Mouse (Mus musculus): Measurements from ENCODE around the gene Tnfrsf14. TPM values are rescaled to one million over a fixed set of nuclear protein-coding genes. Genes with fewer than 3 reads are reported as not detected.

Gene Tnfrsf14
- polyA plus RNA-seq, 1 experiment: 1.9 TPM

- no peak for DNase-seq (ENCODE audit: extremely low spot score in 1 of 2, low spot score in 1 of 2)
Measured at GRCm38 (mm10) chr4:154949589-154949982, 21.2 kb upstream of the Tnfrsf14 start.

DNA sequence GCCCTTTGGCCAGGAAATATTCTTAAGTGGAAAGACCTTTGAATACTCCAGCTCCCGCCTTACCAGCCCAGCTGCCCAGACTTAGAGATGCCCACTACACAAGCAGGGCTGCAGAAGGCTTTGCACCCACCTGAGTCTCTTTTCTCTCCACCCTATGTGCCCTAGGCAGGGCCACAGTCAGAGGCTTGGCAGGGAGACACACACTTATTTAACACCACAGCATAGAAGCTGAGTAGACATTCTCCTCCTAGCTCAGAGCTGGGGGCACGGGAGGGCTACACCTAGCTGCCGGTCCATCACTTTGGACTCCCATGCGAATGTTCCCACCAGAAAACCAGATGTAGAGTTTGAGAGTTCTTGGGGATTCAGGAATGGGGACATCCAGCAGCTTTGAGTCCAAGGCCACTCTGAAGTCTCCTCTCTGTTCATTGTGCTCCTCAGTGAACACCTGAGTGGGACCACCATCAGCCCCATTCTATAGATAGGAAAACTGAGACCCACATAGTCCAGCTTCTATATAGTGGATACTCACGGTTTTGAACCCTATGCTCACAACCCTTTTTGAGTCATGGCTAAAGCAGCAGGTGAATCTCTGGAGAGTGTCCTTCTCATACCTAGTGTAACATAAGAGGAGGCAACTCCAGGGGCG lies 20.7 kb upstream of the Tnfrsf14 start:
- DNase-seq (ENCODE audit: extremely low spot score in 1 of 2, low spot score in 1 of 2): no peak

DNA sequence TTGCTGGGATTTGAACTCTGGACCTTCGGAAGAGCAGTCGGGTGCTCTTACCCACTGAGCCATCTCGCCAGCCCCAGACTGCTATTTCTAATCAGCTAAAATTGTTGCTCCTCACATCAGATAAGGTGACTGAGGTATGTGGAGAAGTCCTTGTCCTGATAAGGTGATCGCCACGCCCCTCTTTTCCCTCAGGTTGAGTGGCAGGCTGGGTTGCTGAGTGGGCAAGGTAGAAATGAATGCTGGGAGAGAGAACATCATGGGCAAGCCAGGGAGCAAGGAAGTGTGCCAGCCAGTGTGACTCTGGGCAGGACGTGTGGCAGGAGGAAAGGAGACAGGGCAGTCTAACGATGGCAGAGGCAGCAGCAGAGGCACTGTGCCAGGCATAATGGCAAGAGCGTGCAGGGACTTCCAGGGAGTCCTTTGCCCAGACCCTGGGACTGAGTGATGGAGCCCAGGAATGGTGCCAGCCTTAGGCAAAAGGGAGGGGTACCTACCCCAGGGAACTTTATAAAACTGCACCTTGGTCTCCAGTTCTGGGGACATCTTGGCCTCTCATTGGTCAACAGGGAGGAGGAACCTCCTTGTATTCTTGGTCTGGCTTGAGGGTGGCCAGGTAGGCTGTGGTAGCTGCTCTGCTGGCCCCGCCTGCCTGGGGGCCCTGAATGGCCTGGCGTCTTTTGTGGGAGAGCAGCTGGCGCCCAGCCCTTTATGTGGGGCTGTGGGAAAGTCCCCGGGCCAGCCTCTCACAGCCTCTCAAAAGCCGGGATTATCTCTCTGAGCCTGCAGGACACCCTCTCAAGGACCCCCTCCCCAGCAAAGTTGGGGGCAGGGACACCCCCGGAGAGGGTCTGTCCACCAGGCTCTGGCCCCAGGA lies 19.9 kb upstream of the Tnfrsf14 start:
- DNase-seq (ENCODE audit: extremely low spot score in 1 of 2, low spot score in 1 of 2): peak in 1 of 2 experiments; percentile 52

GRCm38 (mm10) chr4:154946319-154946718 lies 18.0 kb upstream of the Tnfrsf14 start:
- DNase-seq (ENCODE audit: extremely low spot score in 1 of 2, low spot score in 1 of 2): peak in 1 of 2 experiments; percentile 65

GRCm38 (mm10) chr4:154944121-154944590 lies 15.8 kb upstream of the Tnfrsf14 start:
- DNase-seq (ENCODE audit: extremely low spot score in 1 of 2, low spot score in 1 of 2): peak; percentile 81 to 90

DNA sequence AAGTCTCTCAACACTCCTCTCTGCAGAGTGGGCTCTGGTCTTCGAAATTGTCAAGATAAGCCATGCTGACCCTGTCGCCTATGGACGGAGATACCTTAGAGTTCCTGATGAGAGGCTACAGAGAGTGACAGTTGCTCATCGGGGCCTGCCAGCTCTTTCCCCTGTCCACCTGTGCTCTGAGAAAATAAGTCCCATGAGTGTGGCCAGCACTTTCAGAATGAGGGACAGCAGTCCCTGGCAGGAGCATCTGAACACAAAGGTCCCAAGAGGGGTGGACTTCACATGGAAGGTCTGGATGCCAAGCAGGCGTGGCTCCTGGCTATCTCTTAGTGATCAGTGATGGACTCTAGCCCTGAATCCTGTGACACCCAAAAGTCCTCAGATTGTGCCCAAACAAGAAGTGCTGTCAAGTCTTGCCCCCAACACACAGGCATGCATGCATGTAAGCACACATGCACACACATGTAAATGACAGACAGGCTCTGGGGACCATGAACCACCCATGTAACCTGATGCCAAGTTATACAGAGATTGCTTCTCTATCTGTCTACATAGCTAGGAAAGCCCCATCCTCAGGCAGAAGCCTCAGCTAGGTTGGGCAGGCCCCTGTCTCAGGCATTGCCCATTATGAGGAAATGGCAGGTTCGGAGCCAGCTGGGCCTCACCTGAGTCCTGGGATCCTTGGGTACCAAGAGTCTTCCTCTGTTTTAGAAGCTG lies 15.1 kb upstream of the Tnfrsf14 start:
- no peak for DNase-seq (ENCODE audit: extremely low spot score in 1 of 2, low spot score in 1 of 2)

GRCm38 (mm10) chr4:154942632-154943322 lies 14.4 kb upstream of the Tnfrsf14 start:
- no peak for DNase-seq (ENCODE audit: extremely low spot score in 1 of 2, low spot score in 1 of 2)

DNA sequence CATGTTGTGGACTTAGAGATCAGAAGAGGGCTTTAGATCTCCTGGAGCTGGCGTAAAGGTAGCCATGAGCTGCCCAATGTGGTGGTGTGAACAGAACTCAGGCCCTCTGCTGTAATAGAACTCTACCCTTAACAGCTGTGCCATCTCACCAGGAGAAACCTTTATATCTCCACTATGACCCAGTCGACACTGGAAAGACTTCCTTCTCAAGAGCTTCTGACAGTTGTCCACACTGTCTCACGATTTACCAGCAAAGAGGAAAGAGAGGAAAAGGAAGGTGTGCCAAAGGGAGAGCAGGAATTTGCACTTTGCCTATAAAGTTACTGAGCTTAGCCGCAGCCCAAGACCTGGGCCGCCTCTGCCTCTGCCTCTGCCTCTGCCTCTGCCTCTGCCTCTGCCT lies 13.5 kb upstream of the Tnfrsf14 start:
- no peak for DNase-seq (ENCODE audit: extremely low spot score in 1 of 2, low spot score in 1 of 2)

- no peak for DNase-seq (ENCODE audit: extremely low spot score in 1 of 2, low spot score in 1 of 2)
Measured at GRCm38 (mm10) chr4:154940156-154940555, 11.8 kb upstream of the Tnfrsf14 start.

- no peak for DNase-seq (ENCODE audit: extremely low spot score in 1 of 2, low spot score in 1 of 2)
Measured at GRCm38 (mm10) chr4:154937746-154938145, 9.4 kb upstream of the Tnfrsf14 start.

DNA sequence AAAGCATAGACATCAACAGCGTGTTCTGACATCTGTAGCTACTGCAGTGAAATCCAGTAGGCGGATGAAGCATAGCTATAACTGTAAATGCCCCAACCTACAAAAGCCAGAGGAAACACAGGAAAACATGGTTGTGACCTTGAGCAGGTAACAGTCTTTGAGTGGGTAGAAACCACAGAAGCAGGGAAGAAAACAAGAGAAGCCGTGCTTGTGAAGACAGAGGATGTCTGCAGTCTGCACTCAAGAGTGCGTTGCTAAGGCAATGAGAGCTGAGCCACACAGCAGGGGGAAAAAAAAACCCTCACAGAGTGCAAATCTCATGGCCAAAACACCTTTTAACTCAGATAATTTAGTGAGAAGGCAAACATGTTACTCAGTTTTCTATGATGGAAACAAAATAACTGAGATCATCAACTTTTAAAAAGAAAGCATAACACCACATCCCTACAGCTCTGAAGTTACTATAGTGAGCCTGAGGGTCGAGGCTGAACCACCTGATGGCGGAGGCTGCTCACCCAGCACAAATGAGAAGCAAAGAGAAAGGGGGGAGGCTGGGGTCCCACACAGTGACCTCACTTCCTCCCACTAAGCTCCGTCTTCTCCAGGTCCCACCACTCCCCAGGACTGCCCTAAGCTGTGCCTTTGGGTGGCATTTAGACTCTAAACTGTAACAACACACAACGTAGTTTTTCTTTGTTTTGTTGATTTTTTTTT lies 8.3 kb upstream of the Tnfrsf14 start:
- no peak for DNase-seq (ENCODE audit: extremely low spot score in 1 of 2, low spot score in 1 of 2)

DNA sequence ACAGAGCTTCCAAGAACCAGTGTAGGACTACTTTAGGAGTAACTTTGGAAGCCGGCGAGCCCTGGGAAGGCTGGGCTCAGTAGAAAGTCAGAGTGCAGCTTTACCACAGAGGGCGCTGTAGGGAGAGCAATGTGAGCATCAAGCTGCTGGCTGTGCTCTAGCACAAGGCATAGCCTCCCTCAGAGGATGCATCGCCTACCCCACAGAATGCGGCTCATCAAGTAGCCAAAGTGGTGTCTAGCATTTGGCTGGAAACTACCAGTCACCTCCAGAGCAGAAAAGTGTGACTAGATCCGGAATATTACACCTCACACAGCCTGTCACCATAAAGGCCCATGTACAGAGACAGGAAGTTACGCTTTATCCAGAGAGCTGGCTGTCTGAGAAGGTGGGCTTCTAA lies 7.4 kb upstream of the Tnfrsf14 start:
- no peak for DNase-seq (ENCODE audit: extremely low spot score in 1 of 2, low spot score in 1 of 2)

- DNase-seq (ENCODE audit: extremely low spot score in 1 of 2, low spot score in 1 of 2): no peak
Measured at GRCm38 (mm10) chr4:154934800-154935199, 6.4 kb upstream of the Tnfrsf14 start.

GRCm38 (mm10) chr4:154933306-154933907 lies 5.0 kb upstream of the Tnfrsf14 start:
- no peak for DNase-seq (ENCODE audit: extremely low spot score in 1 of 2, low spot score in 1 of 2)

DNA sequence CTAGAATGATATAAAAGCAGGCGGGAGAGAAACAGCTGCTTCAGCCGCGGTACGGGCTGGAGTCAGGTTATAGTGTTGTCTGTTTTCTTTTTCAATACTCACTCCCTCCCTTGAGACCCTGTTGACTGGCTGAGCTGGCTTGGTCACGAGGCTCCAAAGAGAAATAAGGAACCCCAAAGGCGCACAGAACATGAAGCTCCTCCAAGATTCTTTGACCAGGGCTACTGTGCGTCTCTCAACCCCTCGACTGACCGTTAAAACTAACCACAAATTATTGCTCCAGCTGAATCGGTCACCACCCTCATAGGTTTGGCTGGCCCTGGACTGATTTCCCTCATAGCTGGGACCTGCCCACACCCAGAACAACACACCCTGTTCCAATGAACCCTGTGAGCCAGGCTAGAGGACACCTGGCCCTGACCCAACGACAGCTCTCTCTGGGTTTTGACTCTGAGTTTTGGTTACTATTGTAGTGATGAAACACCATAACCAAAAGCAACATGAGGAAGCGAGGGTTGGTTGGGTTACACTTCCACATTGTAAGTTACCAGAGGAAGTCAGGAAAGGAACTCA lies 811 bp upstream of the Tnfrsf14 start:
- no peak for DNase-seq (ENCODE audit: extremely low spot score in 1 of 2, low spot score in 1 of 2)

GRCm38 (mm10) chr4:154927899-154928337 lies 445 bp downstream of the Tnfrsf14 start:
- no peak for DNase-seq (ENCODE audit: extremely low spot score in 1 of 2, low spot score in 1 of 2)

GRCm38 (mm10) chr4:154926969-154927898 lies 1.1 kb downstream of the Tnfrsf14 start:
- no peak for DNase-seq (ENCODE audit: extremely low spot score in 1 of 2, low spot score in 1 of 2)

- DNase-seq (ENCODE audit: extremely low spot score in 1 of 2, low spot score in 1 of 2): no peak
Measured at GRCm38 (mm10) chr4:154925413-154925812, 3.0 kb downstream of the Tnfrsf14 start.
